Comparison of ENCODE assay signal across 10 mouse cellular contexts in genomic region chr6:31190628-31191373, GRCm38 (mm10).
DNase-seq lines count a peak whose midpoint lies in the region; ATAC-seq and TF ChIP-seq lines count a peak whose summit lies in the region.
"Had no signal": no experiment of that assay in that cellular context is flagged by ENCODE, and none has a peak within 500 bp of the region (broad histone marks: within the 10 kb centered on the region; RNA-seq: fewer than 3 reads in every experiment).

No protein-coding gene starts in this region.

- 0 out of 2 replicates have a peak, but pooled peaks cover 4% of the 10 kb centered on the region for H3K4me1 ChIP-seq in intestine, postnatal 0 days (replicated peaks; ENCODE audit: control insufficient read depth, insufficient read depth, low read length)
- no peaks in the 10 kb centered on the region for H3K4me1 ChIP-seq in intestine, embryonic 15.5 days (replicated peaks)

- no peak overlapping the region for H3K27ac ChIP-seq in intestine, postnatal 0 days (ENCODE audit: low read depth, low read length)
- no peak overlapping the region for H3K27ac ChIP-seq in intestine, embryonic 15.5 days

- no peak overlapping the region for H3K4me2 ChIP-seq in intestine, postnatal 0 days (replicated peaks; ENCODE audit: low read depth)
- H3K4me2 ChIP-seq in intestine, embryonic 15.5 days (replicated peaks), result no peak overlapping the region
- H3K4me2 ChIP-seq: heart, embryonic 13.5 days had no signal

- whole genome bisulfite sequencing in intestine, postnatal 0 days, result 44% methylated on average over 5 of the region's 5 CpGs
- 43% methylated on average over 5 of the region's 5 CpGs for WGBS in intestine, embryonic 15.5 days

- no peak for ATAC-seq in intestine, postnatal 0 days
- ATAC-seq in intestine, embryonic 15.5 days, result no peak

- no peaks in the 10 kb centered on the region for H3K27me3 ChIP-seq in intestine, postnatal 0 days (replicated peaks; ENCODE audit: control insufficient read depth, insufficient read depth, low read length)
- H3K27me3 ChIP-seq in intestine, embryonic 15.5 days (replicated peaks), result no peaks in the 10 kb centered on the region
- H3K27me3 ChIP-seq: heart, embryonic 13.5 days; megakaryocyte, embryonic 14.5 days had no signal

- no peaks in the 10 kb centered on the region for H3K36me3 ChIP-seq in intestine, postnatal 0 days (ENCODE audit: control insufficient read depth, insufficient read depth)
- H3K36me3 ChIP-seq in intestine, embryonic 15.5 days, result no peaks in the 10 kb centered on the region
- H3K36me3 ChIP-seq: heart, embryonic 13.5 days had no signal

- DNase-seq in CD4-positive helper T cell, adult 2 months (ENCODE audit: low read depth, low spot score), result peak; percentile 83
- peak; percentile 56 for DNase-seq in T-cell, adult 2 months (ENCODE audit: low spot score)
- peak; percentile 56 for DNase-seq in lung, postnatal 25 days (ENCODE audit: low spot score)
- DNase-seq in layer of hippocampus, postnatal 36 days, result no peak
- DNase-seq in yolk sac, embryonic 10.5 days (ENCODE audit: low spot score), result no peak
- DNase-seq in adrenal gland, postnatal 36 days, result no peak

- H3K4me3 ChIP-seq in intestine, postnatal 0 days (ENCODE audit: low read depth, low read length), result no peak overlapping the region
- H3K4me3 ChIP-seq in intestine, embryonic 15.5 days (replicated peaks), result no peak overlapping the region
- H3K4me3 ChIP-seq: heart, embryonic 13.5 days; megakaryocyte, embryonic 14.5 days had no signal

- TF ChIP-seq CTCF in intestine, postnatal 0 days (IDR thresholded peaks at IDR 0.05; ENCODE audit: low read depth), result peak; percentile 71

- H3K9me3 ChIP-seq in intestine, postnatal 0 days (ENCODE audit: control insufficient read depth), result no peaks in the 10 kb centered on the region
- H3K9me3 ChIP-seq in intestine, embryonic 15.5 days, result no peaks in the 10 kb centered on the region
- H3K9me3 ChIP-seq: heart, embryonic 13.5 days; megakaryocyte, embryonic 14.5 days had no signal

- H3K9ac ChIP-seq in intestine, postnatal 0 days (ENCODE audit: low read depth, low read length), result no peak overlapping the region
- H3K9ac ChIP-seq in intestine, embryonic 15.5 days, result no peak overlapping the region
- H3K9ac ChIP-seq: heart, embryonic 13.5 days had no signal

Comparison
In these comparisons a context has a peak if more than half of its experiments do, and no peak if none do; other contexts are left out.
1. DNase-seq: peak in CD4-positive helper T cell, adult 2 months (single experiment), T-cell, adult 2 months (single experiment) and lung, postnatal 25 days (single experiment); none in layer of hippocampus, postnatal 36 days (0 of 2), yolk sac, embryonic 10.5 days (single experiment) and adrenal gland, postnatal 36 days (0 of 2).